Mouse (Mus musculus): ENCODE results near the gene Frmd8. TPM values are rescaled to one million over a fixed set of nuclear protein-coding genes. Genes with fewer than 3 reads are reported as not detected.

Gene Frmd8
- total RNA-seq, 2 experiments from 2014 or later = 19.0 to 20.5 TPM

- DNase-seq = peak; percentile 42 to 52
- intact Hi-C loops (cut with DNase I) = loop anchor here (2.0 kb wide), 1 partner anchor 17 kb away; no protein-coding TSS in a partner anchor
These were observed 33.6 kb downstream of the Frmd8 start for GRCm38 (mm10) chr19:5841389-5841946.

DNA sequence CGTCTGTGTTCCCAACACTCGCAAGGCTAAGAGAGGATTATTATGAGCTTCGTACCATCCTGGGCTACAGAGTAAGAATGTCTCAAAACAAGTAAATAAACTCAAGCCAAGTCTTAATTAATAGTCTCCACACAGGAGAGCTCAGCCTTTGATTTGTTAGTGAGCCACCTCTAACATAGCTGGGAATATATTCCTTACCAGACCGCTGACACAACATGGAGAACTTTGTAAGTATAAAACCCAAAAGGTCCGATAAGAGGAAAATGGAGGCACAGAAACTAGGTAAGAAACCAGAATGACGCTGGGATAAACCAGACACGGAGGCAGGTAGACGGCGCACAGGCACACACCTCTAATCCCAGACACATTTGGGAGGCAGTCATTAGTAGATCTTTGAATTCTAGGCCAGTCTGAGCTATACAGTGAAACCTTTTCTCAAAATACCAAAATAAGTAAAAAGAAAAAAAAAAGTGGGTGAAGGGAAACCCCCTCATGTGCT lies 34.1 kb downstream of the Frmd8 start:
- peak in 1 of 2 experiments; percentile 25 for DNase-seq
- intact Hi-C loops (cut with DNase I) = loop anchor here (2.0 kb wide), 1 partner anchor 16 kb away; no protein-coding TSS in a partner anchor

DNA sequence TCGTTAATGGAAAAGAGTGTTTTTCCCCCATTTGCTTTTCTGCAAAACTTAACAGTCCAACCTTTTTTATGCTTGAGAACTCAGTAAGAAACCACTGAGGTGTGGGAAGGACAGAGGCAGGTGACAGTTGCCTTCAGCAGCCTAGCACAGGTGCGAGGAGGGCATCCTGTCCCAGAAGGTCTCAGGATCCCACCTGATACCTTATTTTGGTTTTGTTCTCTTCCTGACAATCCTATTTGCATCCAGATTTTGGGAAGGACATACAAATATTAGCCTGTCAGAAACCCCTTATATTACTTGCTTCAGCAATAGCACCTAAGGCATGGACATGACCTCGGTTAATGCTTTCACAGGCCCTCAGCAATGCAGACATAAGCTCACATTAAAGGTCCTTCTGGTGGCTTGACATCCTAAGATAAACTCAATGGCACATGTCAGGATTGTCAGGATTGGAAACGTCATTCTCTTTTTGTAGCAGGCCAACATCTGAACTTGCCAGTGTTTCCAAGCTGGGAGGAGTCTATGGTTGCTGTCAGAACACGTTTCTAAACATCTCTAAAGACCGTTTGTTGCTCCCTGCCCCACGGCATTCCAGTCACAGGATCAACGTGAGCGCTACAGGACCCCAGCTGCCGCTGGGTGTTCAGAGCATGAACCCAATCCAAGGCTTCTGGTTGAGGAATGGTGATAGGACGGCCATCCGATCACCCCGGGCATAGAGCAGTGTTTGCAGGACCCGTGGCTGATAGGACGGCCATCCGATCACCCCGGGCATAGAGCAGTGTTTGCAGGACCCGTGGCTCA lies 34.8 kb downstream of the Frmd8 start:
- peak; percentile 62 to 65 for DNase-seq
- intact Hi-C loops (cut with DNase I) = loop anchor here (2.0 kb wide), 1 partner anchor 15 kb away; no protein-coding TSS in a partner anchor

DNA sequence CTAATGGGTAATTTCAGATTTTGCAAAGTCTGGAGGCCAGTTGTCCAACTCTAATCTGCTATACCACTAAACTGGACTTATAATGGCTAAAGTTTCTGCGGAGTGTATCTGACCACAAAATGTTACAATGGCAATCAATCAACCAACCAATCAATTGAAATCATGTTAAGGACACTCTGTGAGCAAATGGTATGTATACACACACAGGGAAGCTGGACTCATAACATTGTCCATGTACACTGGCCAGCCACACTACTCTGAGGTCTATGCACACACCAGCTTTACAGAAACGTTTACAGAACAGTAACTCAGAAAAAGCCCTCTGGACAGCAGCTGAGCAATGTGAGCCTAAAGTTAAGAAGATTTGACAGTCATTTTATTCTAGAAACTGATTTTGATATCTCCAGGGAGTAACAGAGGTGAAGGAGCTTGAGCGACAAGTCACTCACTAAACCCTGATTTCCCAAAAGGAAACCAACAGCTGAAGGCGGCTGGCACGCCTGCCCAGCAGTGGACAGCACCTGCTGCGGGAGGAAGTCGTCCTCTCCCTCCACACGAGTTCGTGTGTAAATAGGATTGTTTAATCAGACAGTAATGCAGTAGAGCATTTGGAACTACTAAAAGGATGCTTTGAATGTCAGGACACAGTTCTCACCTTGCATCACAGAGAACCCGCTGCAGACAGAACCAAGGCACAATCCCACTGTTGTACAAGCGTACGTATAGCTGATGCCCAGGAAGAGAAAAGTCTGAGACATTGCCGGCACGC lies 35.6 kb downstream of the Frmd8 start:
- peak; percentile 37 to 57 for DNase-seq
- intact Hi-C loops (cut with DNase I) = loop anchor here (2.0 kb wide), 1 partner anchor 15 kb away; no protein-coding TSS in a partner anchor

DNA sequence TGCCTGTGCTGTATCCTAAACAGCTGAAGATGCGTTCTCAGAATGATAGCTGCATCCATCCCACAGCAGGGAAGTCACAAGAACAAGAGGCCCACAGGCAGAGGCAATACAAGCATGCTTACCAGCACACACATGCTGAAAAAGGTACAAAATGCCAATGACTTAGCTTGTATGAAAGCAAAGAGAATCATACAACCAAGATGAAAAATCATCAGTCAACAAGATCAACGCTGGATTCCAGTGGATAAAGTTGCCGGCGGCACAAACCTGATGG lies 36.2 kb downstream of the Frmd8 start:
- no peak for DNase-seq
- intact Hi-C loops (cut with DNase I) = no loop called here

DNA sequence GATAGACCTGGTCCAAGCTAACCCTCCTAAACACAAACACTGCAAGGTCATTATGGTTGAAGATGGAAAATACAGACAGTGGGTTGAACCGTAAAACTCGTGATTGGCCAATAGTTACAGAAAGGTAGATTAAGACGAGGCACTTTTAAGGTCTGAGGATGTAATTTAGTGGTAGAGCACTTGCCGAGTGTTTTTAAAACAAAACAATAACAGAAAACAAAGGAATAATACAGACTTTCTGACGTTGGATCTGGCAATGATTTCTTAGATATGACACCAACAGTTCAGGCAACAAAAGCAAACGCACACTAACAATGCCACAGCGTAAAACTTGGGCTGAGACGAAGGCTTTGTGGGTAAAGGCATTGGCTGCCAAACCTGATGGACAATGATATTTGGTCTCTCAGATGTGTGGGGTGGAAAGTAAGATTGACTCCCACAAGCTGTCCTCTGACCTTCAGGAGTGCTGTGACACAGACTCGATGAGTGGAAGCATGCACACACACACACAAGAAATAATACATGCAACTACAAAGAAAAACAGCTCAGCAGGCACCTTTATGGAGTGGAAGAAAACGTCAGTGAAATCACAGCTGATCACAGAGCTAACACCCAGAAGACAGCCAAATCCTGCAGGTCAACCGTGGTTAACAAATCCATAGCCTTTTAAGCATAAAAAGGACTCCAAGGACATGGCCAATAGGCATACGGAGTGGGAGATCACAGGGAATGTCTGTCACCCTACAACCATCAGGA lies 36.8 kb downstream of the Frmd8 start:
- intact Hi-C loops (cut with DNase I) = no loop called here
- DNase-seq = peak in 1 of 2 experiments; percentile 37

DNA sequence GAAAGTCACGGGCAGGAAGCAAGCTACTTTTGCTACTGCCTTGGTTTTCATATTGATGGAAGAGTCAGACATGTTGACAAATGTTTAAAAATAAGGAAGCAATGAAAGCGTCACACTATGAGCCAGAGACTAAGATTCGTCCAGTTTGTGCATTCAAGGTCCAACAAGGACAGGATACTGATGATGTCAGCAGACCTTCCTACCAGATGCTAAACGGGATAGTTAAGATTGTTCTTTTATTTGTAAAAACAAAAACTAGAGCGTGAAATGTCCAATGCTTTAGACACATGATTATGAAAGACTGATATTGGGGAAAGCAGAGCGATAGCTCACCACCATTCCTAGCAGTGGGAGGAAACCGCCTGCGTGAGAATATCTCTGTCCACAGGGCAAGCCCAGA lies 37.5 kb downstream of the Frmd8 start:
- DNase-seq = peak in 1 of 2 experiments; percentile 31

DNA sequence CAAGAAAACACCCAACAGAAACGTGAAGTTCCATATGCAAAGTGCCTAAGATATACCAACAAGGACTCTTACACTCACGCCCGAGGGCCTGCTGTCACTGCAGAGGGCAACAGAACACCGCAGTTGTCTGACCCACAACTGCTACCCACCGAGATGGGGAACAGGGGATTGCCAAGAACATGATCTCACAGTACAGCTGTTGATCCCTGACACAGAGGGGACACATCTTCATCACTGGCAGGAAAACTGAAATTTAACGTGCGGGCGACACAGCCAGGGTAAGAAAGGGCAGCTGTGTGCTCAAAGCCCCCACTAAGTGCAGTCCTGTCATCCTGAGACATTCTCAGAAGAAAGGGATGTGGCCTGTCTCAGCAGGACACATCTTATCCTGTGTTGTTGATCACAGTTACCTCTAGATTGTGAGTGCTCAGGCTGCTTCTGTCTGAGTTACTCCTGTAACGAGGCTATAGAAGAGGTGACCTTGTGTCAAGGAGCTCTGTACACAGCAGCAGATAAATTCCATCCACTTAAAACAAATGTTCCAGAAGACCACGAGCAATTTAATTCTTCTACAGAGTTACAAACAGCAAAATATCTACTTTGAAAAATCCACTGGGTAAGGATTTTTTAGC lies 38.0 kb downstream of the Frmd8 start:
- DNase-seq = peak in 1 of 2 experiments; percentile 46
- intact Hi-C loops (cut with DNase I) = no loop called here

More for the DNA sequence above, 37.5 kb downstream of the Frmd8 start:
- intact Hi-C loops (cut with DNase I) = no loop called here

DNA sequence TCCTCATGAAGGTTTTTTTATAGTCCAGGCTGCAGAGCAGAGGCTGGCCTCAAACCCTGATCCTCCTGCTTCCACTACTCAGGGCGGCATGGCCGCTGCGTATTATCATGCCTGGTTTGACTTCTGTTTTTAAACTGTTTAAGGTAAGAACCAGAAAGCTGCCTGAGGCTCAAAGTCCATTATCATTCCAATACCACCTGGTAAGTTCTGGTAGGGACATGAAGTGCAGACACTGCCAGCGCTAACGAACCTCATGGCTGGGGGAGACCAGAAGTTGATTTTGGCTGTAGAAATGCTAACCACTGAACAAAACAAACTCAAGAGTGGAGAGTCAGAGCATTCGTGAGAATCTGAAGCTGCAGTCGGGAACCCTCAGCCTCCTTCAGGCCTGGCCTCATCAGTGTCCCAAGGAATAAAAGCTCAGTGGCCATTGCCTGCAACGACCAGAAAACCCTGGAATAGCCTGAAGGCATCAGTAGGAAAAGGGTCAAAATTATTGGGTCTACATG lies 39.1 kb downstream of the Frmd8 start:
- intact Hi-C loops (cut with DNase I) = no loop called here
- DNase-seq = peak in 1 of 2 experiments; percentile 34

DNA sequence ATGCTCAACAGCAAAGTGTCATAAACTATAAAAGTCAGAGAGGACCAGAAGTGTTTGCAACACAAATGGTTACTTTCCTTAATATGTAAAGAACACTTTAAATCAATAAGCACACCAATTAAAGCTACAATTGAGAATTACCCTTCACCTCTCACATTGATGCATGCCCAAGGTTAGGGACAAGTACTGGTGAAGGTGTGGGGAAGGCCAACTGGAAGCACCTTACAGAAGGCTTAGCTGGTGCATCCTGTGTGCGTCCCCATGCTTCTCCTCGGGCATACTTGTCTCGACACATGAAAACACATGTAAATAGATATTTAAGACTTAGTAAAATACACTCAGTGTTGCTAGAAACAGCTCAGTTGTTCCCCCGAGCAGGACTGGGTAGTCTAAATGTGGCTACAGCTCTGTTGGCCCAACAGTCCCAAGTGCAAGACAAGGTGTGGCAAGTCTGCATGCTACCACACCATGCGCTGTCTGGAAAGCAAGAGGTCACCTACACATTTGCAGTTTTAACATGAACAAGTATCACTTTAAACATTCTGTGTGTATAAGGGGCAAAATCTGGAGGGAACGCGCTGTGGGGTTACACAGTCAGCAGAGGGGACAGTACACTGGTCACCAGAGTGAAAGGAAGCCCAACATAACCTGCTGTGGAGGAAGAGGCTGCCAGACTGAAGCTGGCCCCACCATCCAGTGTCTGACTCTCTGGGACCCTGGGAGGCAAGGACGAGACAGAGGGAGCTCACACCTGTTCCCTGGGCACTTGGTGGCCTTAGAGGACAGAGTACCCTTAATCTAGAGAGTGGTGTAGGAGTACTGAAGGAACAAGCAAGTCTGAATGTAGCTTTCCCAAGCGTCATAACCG lies 39.8 kb downstream of the Frmd8 start:
- DNase-seq = peak in 1 of 2 experiments; percentile 38
- intact Hi-C loops (cut with DNase I) = no loop called here

GRCm38 (mm10) chr19:5834260-5834925 lies 40.7 kb downstream of the Frmd8 start:
- intact Hi-C loops (cut with DNase I) = no loop called here
- peak in 1 of 2 experiments; percentile 36 for DNase-seq

GRCm38 (mm10) chr19:5833287-5834100 lies 41.6 kb downstream of the Frmd8 start:
- no peak for DNase-seq
- intact Hi-C loops (cut with DNase I) = no loop called here

- intact Hi-C loops (cut with DNase I) = no loop called here
- peak in 1 of 2 experiments; percentile 51 for DNase-seq
These were observed 42.7 kb downstream of the Frmd8 start for GRCm38 (mm10) chr19:5832326-5832725.

DNA sequence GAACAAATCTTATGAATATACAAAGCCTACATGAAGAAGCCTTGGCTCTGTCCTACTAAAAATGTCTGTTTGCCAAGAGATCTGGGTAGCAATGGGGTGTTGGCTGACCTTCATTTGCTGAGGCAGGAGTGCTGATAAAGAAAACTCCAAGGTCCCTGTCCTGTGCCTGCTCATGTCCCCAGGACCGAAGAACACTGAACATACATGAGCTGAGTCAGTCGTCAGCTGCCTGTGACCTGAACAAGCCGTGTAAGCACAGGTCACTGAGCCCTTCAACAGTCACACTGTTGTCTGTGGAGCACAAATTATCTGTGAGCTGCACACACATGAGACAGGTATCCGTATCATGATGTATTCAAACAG lies 43.1 kb downstream of the Frmd8 start:
- intact Hi-C loops (cut with DNase I) = no loop called here
- DNase-seq = peak in 1 of 2 experiments; percentile 32

- no peak for DNase-seq
- intact Hi-C loops (cut with DNase I) = no loop called here
These were observed 43.7 kb downstream of the Frmd8 start for GRCm38 (mm10) chr19:5831224-5831957.

GRCm38 (mm10) chr19:5830776-5831175 lies 44.3 kb downstream of the Frmd8 start:
- intact Hi-C loops (cut with DNase I) = no loop called here
- DNase-seq = no peak

All from heart, postnatal 10 days (tissue).